Mouse (Mus musculus): ENCODE data around the gene Cct7. TPM values are rescaled to one million over a fixed set of nuclear protein-coding genes. Genes with fewer than 3 reads are reported as not detected.
A peak's percentile ranks its signal among the peaks of the same experiment; 100 is the strongest.
"Not testable (repeated sequence)": the region's sequence is repeated elsewhere in the genome, so short reads cannot be mapped to it uniquely, and the experiment has no call there.

Gene Cct7
- 100 to 1,000 TPM; 267 to 301 TPM for total RNA-seq (2021)
- long read RNA-seq, experiment 1, transcript Cct7-201 (12 exons, 2,441 nt), result major isoform, 550 of 605 reads
- long read RNA-seq, experiment 1, partial matches to known transcripts, result 41 of 605 reads
- long read RNA-seq, experiment 1, other reads (novel, unspliced or antisense), result 14 of 605 reads
- long read RNA-seq, experiment 2, transcript Cct7-201 (12 exons, 2,441 nt), result major isoform, 175 of 197 reads
- long read RNA-seq, experiment 2, partial matches to known transcripts, result 18 of 197 reads
- long read RNA-seq, experiment 2, other reads (novel, unspliced or antisense), result 4 of 197 reads

GRCm38 (mm10) chr6:85450697-85451663 lies at the start of gene Cct7:
Gene Cct7 (plus strand): TSS chr6:85451514.
- peak; percentile 99 for DNase-seq

- no peak for DNase-seq
These were observed 48.7 kb upstream of the Cct7 start for GRCm38 (mm10) chr6:85402613-85403012.

- no peak for DNase-seq
These were observed 48.3 kb upstream of the Cct7 start for GRCm38 (mm10) chr6:85403039-85403438.

GRCm38 (mm10) chr6:85409003-85409402 lies 42.3 kb upstream of the Cct7 start:
- no peak for DNase-seq

GRCm38 (mm10) chr6:85410771-85411273 lies 40.5 kb upstream of the Cct7 start:
- peak; percentile 54 to 59 for DNase-seq

- DNase-seq, result no peak
These were observed 35.5 kb upstream of the Cct7 start for GRCm38 (mm10) chr6:85415829-85416228.

GRCm38 (mm10) chr6:85419150-85419549 lies 32.2 kb upstream of the Cct7 start:
- no peak for DNase-seq

- DNase-seq, result peak in 1 of 2 experiments; percentile 23
These were observed 27.4 kb upstream of the Cct7 start, which contains the start of gene Noto for GRCm38 (mm10) chr6:85423836-85424379. Gene Noto (plus strand): TSS chr6:85423886.

- DNase-seq, result no peak
These were observed 20.0 kb upstream of the Cct7 start for GRCm38 (mm10) chr6:85431274-85431841.

- DNase-seq, result peak; percentile 93 to 97
These were observed 19.4 kb upstream of the Cct7 start, which contains the start of gene Smyd5 for GRCm38 (mm10) chr6:85431842-85432431. Gene Smyd5 (plus strand): TSS chr6:85431989.

GRCm38 (mm10) chr6:85433865-85434264 lies 17.4 kb upstream of the Cct7 start:
- no peak for DNase-seq

GRCm38 (mm10) chr6:85436204-85436603 lies 15.1 kb upstream of the Cct7 start:
- DNase-seq, result no peak

- no peak for DNase-seq
These were observed 14.7 kb upstream of the Cct7 start for GRCm38 (mm10) chr6:85436631-85437030.

GRCm38 (mm10) chr6:85441142-85441541 lies 10.2 kb upstream of the Cct7 start:
- DNase-seq, result no peak

GRCm38 (mm10) chr6:85443488-85444233 lies 7.7 kb upstream of the Cct7 start:
- peak; percentile 44 to 46 for DNase-seq

GRCm38 (mm10) chr6:85444266-85444965 lies 6.9 kb upstream of the Cct7 start:
- no peak for DNase-seq

GRCm38 (mm10) chr6:85445286-85445685 lies 6.0 kb upstream of the Cct7 start:
- DNase-seq, result no peak

GRCm38 (mm10) chr6:85447351-85447750 lies 4.0 kb upstream of the Cct7 start:
- DNase-seq, result no peak

- DNase-seq, result not testable (repeated sequence)
These were observed 1.2 kb upstream of the Cct7 start for GRCm38 (mm10) chr6:85450140-85450539.

Measured in adrenal gland, postnatal 36 days (tissue).